Mouse (Mus musculus): ENCODE data around the gene Slc28a2.
"Not testable (repeated sequence)": the region's sequence is repeated elsewhere in the genome, so short reads cannot be mapped to it uniquely, and the experiment has no call there.

The Slc28a2 gene

DNA sequence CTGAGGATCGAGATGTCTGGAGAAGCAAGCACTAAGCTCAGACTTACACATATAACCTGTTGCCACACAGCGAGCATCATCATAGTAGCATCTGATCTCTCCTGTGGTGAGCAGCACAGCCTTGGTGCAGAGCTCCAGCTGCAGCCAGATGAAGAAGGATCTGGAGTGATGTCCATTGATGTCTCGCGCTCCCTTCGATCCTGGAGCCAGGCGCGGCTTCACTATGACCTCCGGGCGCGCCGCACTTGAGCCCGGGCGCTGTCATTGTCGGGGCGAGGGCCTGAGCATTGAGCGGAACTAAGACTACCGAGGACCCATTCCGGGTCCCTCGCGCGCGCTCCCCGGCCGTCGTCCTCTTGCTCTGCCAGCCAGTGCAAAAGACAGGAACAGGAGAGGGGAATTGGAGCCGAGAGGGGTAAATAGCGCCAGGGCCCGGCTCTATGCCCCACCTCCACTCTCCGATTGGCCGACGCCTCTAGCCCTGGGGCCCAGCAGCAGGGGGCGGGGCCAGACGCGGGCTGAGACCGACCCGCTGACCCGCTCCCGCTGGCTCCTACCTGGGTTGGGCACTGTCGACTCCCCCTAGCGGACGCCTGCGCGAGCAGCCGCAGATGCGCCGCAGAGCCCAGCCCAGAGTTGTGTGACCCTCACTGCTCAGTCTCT is 41.2 kb downstream of the Slc28a2 start:
- no peak for DNase-seq (ENCODE audit: low read depth, low spot score)

DNA sequence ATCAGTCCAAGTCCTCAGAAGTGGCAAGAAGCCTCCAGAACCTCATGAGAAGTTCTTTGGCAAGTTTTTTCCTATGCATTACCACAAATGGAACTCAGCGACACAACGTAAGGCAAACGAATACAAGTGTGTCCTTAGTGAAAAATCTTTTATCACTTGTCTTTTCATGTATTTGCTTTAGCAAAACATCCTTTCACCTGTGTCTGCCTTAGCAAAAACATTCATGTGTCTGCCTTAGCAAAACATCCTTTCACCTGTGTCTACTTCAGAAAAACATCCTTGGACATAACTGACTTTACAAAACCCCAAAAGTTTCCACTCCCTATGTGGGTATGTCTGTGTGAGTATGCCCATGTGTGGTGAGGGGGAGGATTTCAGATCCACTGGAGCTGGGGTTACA is 42.9 kb downstream of the Slc28a2 start:
- DNase-seq (ENCODE audit: low read depth, low spot score) = no peak

DNA sequence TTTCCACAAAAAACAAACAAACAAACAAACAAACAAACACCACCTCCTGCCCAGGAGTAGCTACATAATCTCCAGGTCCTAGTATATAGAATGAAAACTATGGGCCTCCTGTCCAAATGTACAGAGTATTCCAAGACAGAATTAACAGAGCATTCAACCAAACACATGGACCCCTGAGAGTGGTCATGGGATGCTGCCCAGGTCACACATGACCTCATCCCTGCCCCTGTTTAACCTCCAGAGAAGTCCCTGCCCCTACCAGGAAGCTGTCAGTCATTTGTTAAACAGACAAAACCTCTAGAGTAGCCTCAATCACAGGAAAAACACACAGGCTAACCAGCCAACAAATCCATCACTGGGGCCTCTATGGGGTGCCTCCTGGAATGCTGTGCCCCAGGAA is 50.3 kb downstream of the Slc28a2 start:
- DNase-seq (ENCODE audit: low read depth, low spot score) = peak; percentile 19

DNA sequence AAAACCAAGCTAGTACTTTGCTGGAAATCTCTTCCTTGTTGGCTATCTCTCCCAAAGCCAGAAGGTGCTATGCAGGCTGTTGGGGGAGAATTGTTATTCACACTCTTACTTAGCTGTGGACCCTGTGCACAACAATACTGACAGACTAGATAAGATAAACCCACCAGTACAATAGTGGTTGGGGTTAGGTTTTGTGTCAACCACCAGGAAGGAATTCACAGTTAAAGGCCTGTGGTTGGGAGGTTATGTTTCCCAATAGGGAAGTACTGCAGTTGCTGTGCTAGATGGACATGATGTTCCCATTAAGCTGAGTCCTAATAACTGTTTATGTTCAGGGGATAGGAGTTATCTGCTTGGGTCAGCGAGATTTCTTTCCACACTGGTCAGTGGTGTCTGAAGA is 57.5 kb downstream of the Slc28a2 start:
- DNase-seq (ENCODE audit: low read depth, low spot score) = not testable (repeated sequence)

DNA sequence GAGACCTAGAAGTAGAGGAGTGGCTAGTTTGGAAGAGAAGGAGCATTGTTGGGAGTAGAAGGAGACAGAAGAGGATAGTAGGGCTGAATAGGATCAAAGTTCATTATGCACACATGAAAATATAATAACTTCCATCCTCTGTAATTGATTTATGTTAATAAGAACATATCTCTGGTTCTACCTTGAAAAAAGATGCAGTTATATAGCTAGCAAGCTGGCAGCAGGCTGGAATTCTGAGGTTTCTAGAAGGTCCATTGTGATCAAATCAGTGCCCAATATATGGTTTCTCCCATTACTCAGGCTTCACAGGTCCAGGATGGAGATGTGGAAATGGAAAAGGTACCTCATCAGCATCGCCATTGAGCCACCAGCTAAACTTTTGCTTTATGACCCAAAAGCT is 58.4 kb downstream of the Slc28a2 start, which contains the start of gene Gm14085:
Gene Gm14085 (plus strand): TSS at position 301 of the 400 bp plus-strand sequence.
- no peak for DNase-seq (ENCODE audit: low read depth, low spot score)

DNA sequence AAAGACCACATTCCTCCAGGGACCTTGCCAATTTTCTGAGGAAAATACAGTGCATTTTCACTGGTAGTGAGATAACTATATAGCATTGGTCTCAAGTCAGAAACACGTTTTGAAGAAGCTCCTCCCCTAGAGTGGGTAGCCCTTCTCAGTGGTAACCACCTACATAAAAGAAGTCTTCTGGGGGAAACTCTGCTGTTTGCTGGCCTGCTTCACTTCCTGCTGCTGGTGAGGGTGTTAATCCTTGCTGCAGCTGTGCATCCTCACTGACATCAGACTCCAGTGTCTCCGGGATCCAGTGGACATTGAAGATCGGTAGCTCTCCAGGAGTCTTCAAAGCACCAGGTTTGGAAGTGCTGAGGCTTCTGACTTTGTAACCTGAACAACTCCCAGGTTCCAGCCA is 59.4 kb downstream of the Slc28a2 start:
- not testable (repeated sequence) for DNase-seq (ENCODE audit: low read depth, low spot score)

DNA sequence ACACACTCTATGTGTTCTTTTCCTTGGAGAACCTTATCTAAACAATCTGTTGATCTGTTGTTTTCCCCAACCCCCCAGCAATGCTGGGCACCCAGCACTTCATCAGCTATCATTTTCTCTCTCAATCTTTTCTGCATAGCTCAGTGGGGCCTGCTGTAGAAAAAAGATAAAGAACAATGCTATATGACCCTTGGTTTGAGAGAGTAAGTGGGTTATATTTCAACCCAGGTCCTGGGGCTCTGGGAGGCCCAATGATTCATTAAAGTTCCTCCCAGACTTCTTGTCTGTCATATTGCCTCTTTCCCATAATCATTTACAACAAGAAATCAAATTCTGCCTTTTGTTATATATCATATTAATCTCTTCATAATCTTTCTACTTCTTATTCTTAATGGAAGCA is 59.8 kb downstream of the Slc28a2 start:
- DNase-seq (ENCODE audit: low read depth, low spot score) = not testable (repeated sequence)

DNA sequence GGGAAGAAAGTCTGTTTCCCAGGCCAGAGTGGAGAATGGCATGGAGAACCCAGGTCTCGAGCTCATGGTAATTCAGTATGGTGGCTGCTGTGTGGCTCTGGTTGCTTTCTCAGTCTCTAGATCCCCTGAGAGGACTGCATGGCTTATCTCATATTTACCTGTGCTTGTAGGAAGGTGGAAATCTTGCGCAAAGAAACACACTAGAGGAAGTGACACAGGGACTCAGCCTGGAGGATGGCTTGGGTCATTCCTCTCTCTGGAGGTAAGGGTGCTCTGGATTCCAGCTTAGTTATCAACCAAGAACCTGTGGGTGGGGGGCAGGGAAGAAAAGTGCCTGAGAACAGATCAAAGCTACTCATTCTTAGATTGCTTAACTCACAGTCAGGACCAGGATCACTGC is 60.4 kb downstream of the Slc28a2 start:
- no peak for DNase-seq (ENCODE audit: low read depth, low spot score)

Measured in 3T3-L1 (cell line).